ENCODE assay signal across 7 mouse cellular contexts in genomic region chr4:111414399-111414798, GRCm38 (mm10). TPM values are rescaled to one million over a fixed set of nuclear protein-coding genes. Genes with fewer than 3 reads are reported as not detected.
DNase-seq lines count a peak whose midpoint lies in the region; ATAC-seq lines count a peak whose summit lies in the region.

No protein-coding gene starts in this region.

- H3K36me3 ChIP-seq in forebrain, embryonic 10.5 days (replicated peaks): peaks cover 19% of the 10 kb centered on the region
- peaks cover 15% of the 10 kb centered on the region for H3K36me3 ChIP-seq in hindbrain, embryonic 10.5 days
- H3K36me3 ChIP-seq in liver, embryonic 12.5 days: no peaks in the 10 kb centered on the region

- 0 out of 2 replicates have a peak overlapping the region, but pooled peaks have one; percentile 48 for H3K9ac ChIP-seq in liver, embryonic 12.5 days

- peak; percentile 3 for DNase-seq in thymus, postnatal 25 days
- no peak for DNase-seq in thymus, postnatal 0 days (ENCODE audit: low spot score)
- no peak for DNase-seq in forebrain, embryonic 10.5 days (ENCODE audit: extremely low spot score, low spot score)
- DNase-seq in hindbrain, embryonic 10.5 days (ENCODE audit: low spot score): no peak
- DNase-seq in spleen, postnatal 36 days (ENCODE audit: low spot score in 2 of 2): no peak
- no peak for DNase-seq in spleen, postnatal 14 days (ENCODE audit: low spot score in 2 of 2)

- H3K9me3 ChIP-seq in forebrain, embryonic 10.5 days: no peaks in the 10 kb centered on the region
- no peaks in the 10 kb centered on the region for H3K9me3 ChIP-seq in hindbrain, embryonic 10.5 days
- no peaks in the 10 kb centered on the region for H3K9me3 ChIP-seq in liver, embryonic 12.5 days (replicated peaks)

- 1% methylated on average over 6 of the region's 6 CpGs for WGBS in forebrain, embryonic 10.5 days
- WGBS in hindbrain, embryonic 10.5 days: under 1% methylated on average over 6 of the region's 6 CpGs
- 2% methylated on average over 6 of the region's 6 CpGs for WGBS in liver, embryonic 12.5 days (ENCODE audit: insufficient replicate concordance)

- peak overlapping the region; percentile 89 for H3K4me3 ChIP-seq in forebrain, embryonic 10.5 days
- H3K4me3 ChIP-seq in hindbrain, embryonic 10.5 days: peak overlapping the region; percentile 88
- H3K4me3 ChIP-seq in liver, embryonic 12.5 days: peak overlapping the region; percentile 61

- ATAC-seq in liver, embryonic 12.5 days: no peak

- peaks cover 44% of the 10 kb centered on the region for H3K4me1 ChIP-seq in forebrain, embryonic 10.5 days
- peaks cover 25% of the 10 kb centered on the region for H3K4me1 ChIP-seq in hindbrain, embryonic 10.5 days (replicated peaks)
- no peaks in the 10 kb centered on the region for H3K4me1 ChIP-seq in liver, embryonic 12.5 days

- H3K27ac ChIP-seq in forebrain, embryonic 10.5 days: peak overlapping the region; percentile 96
- H3K27ac ChIP-seq in hindbrain, embryonic 10.5 days: peak overlapping the region; percentile 96
- no peak overlapping the region for H3K27ac ChIP-seq in liver, embryonic 12.5 days

- peak overlapping the region; percentile 71 for H3K4me2 ChIP-seq in liver, embryonic 12.5 days

- H3K27me3 ChIP-seq in forebrain, embryonic 10.5 days (ENCODE audit: poor library complexity, severe bottlenecking): no peaks in the 10 kb centered on the region
- no peaks in the 10 kb centered on the region for H3K27me3 ChIP-seq in hindbrain, embryonic 10.5 days (ENCODE audit: insufficient read depth, poor library complexity, severe bottlenecking)
- peaks cover 30% of the 10 kb centered on the region for H3K27me3 ChIP-seq in liver, embryonic 12.5 days (replicated peaks)

RNA-seq across cellular contexts. Expression of gene Bend5, which starts 0.4 kb away (rescaled TPM):
- polyA plus RNA-seq in thymus, postnatal 0 days (2015; fragmentation: Nextera tagmentation; extraction: Ambion mirVana): 27.4 and 29.7 TPM in 2 replicates
- 23.0 and 25.6 TPM in 2 replicates for polyA plus RNA-seq in forebrain, embryonic 10.5 days (2016; fragmentation: Nextera tagmentation; extraction: Ambion mirVana)
- 25.6 and 35.7 TPM in 2 replicates for polyA plus RNA-seq in hindbrain, embryonic 10.5 days (2016; fragmentation: Nextera tagmentation; extraction: Ambion mirVana)
- polyA plus RNA-seq in liver, embryonic 12.5 days (2016; fragmentation: Nextera tagmentation; extraction: Ambion mirVana): 2.1 and 2.3 TPM in 2 replicates
